Mouse (Mus musculus) hindbrain, embryonic 13.5 days (tissue): ENCODE results near the gene Spata20. TPM values are rescaled to one million over a fixed set of nuclear protein-coding genes. Genes with fewer than 3 reads are reported as not detected.

Source experiments
- ATAC-seq: fragments of 200-750 bp; cut with Nextera tagmentation; 2 replicates; pipeline ENCODE4 v1.8.0; 2017; ENCODE audit warnings: moderate TSS enrichment; ENCODE audit not compliant: low FRiP score
- H3K27ac ChIP-seq: fragments of 300-500 bp; sonication (generic); 2 replicates; pipeline ENCODE4 v1.5.1; 2015; ENCODE audit warnings: inconsistent platforms, mild to moderate bottlenecking, moderate library complexity
- H3K27me3 ChIP-seq: fragments of 300-500 bp; sonication (generic); 2 replicates; pipeline ENCODE4 v1.6.1; 2015; ENCODE audit warnings: mild to moderate bottlenecking, inconsistent platforms
- H3K36me3 ChIP-seq: fragments of 300-500 bp; sonication (generic); 2 replicates; pipeline ENCODE4 v1.6.1; 2015; ENCODE audit warnings: mild to moderate bottlenecking, inconsistent platforms
- H3K4me1 ChIP-seq: fragments of 300-500 bp; sonication (generic); replicated peaks from 2 replicates; pipeline ENCODE4 v1.6.1; 2015; ENCODE audit warnings: inconsistent platforms
- H3K4me2 ChIP-seq: fragments of 300-500 bp; sonication (generic); 2 replicates; pipeline ENCODE4 v1.6.1; 2015; ENCODE audit warnings: inconsistent platforms, mild to moderate bottlenecking, moderate library complexity
- H3K4me3 ChIP-seq: fragments of 300-500 bp; sonication (generic); 2 replicates; pipeline ENCODE4 v1.5.1; 2015; ENCODE audit warnings: mild to moderate bottlenecking, inconsistent platforms
- H3K9ac ChIP-seq: fragments of 300-500 bp; sonication (generic); 2 replicates; pipeline ENCODE4 v1.6.1; 2015; ENCODE audit warnings: mild to moderate bottlenecking, inconsistent platforms
- H3K9me3 ChIP-seq: fragments of 300-500 bp; sonication (generic); 2 replicates; pipeline ENCODE4 v1.6.1; 2016; ENCODE audit warnings: inconsistent platforms
- WGBS: fragments of 180-500 bp; shearing (Covaris S2); methylation state at CpG from one replicate; pipeline ENCODE4 v1.1.7; 2015; 5-methylcytosine and 5-hydroxymethylcytosine counted together
- polyA plus RNA-seq: library from polyadenylated mRNA; unstranded; fragments of >200 nt; fragmentation: Nextera tagmentation; extraction: Ambion mirVana; gene quantifications from 2 replicates; pipeline ENCODE4 v1.2.1, GENCODE M21; 2015

The Spata20 gene
- 0.17 and 0.56 TPM in 2 replicates for polyA plus RNA-seq

DNA sequence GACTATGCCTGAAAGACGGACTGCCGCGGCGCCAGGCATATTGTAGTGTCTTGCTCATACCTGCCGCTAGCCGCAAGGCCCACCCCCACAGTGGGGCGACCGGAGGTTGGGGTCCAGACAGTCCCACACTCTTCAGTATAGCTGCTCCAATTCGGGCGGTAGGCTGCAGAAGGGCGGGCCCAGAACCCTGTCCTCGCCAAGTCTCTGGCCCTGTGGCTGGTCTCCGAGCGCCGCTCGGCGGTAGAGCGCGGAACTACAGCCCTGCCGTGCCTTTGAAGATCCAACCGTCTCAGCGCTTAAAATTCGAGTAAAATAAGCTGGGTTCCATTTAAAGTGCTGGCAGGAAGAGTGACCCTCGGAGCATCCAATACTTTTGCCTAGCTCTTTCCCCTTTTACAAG, at the start of gene Spata20:
Gene Spata20, minus strand, starts transcription at position 179 of the 400 bp plus-strand sequence.
- Histone ChIP-seq H3K27ac (no peak within 1 kb of the TSS), H3K9me3 (no peaks in the 10 kb centered on the region), H3K36me3 (no peaks in the 10 kb centered on the region), H3K4me2 (peak within 1 kb of the TSS; percentile 41), H3K9ac (0 out of 2 replicates have a peak within 1 kb of the TSS, but pooled peaks have one; percentile 20), H3K4me1 (peaks cover 12% of the 10 kb centered on the region; the same call in 1 of the 2 replicates), H3K4me3 (0 out of 2 replicates have a peak within 1 kb of the TSS, but pooled peaks have one; percentile 18), H3K27me3 (peaks cover 54% of the 10 kb centered on the region)
- peak; percentile 59; the same call in 1 of the 2 replicates for ATAC-seq
- WGBS = 4% methylated on average over 24 of the region's 24 CpGs

DNA sequence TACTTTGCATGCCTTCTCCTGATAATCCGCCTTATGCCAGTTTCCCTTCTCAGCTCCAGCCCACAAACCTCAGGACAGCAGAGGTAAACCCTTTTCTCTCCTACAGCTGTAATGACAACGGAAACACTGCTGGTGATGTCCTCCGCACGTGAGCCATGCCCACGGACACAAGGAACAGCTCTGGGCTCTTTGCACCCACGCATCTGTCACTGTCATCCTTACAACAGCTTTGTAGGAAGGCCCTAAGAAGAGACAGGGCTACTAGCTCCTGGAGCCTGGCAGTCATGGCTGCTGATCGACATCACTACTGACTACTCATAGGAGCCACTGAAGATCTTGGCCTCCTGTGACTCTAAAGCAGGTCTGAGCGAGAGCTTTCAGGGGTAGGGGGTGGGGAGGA, 47.2 kb upstream of the Spata20 start:
- no peaks in the 10 kb centered on the region for H3K9me3 ChIP-seq
- no peaks in the 10 kb centered on the region for H3K36me3 ChIP-seq
- no peak overlapping the region for H3K27ac ChIP-seq
- no peak overlapping the region for H3K4me3 ChIP-seq
- no peak overlapping the region for H3K9ac ChIP-seq
- ATAC-seq = no peak
- no peaks in the 10 kb centered on the region for H3K27me3 ChIP-seq
- WGBS = 73% methylated on average over 8 of the region's 8 CpGs
- no peak overlapping the region for H3K4me2 ChIP-seq
- peaks cover 6% of the 10 kb centered on the region; the same call in 1 of the 2 replicates for H3K4me1 ChIP-seq

- Histone ChIP-seq H3K9ac (no peak overlapping the region), H3K4me3 (no peak overlapping the region), H3K9me3 (no peaks in the 10 kb centered on the region), H3K4me2 (no peak overlapping the region), H3K27me3 (no peaks in the 10 kb centered on the region), H3K27ac (no peak overlapping the region), H3K36me3 (no peaks in the 10 kb centered on the region), H3K4me1 (0 out of 2 replicates have a peak, but pooled peaks cover 9% of the 10 kb centered on the region)
- 57% methylated on average over 3 of the region's 3 CpGs for WGBS
- no peak for ATAC-seq
Measured at GRCm38 (mm10) chr11:94528879-94529278, 42.9 kb upstream of the Spata20 start.

GRCm38 (mm10) chr11:94526171-94526879, 40.3 kb upstream of the Spata20 start:
- H3K9me3 ChIP-seq = no peaks in the 10 kb centered on the region
- H3K9ac ChIP-seq = no peak overlapping the region
- peaks cover 13% of the 10 kb centered on the region; the same call in 1 of the 2 replicates for H3K4me1 ChIP-seq
- no peak for ATAC-seq
- WGBS = 37% methylated on average over 9 of the region's 9 CpGs
- H3K36me3 ChIP-seq = no peaks in the 10 kb centered on the region
- H3K4me3 ChIP-seq = no peak overlapping the region
- no peak overlapping the region for H3K4me2 ChIP-seq
- H3K27me3 ChIP-seq = no peaks in the 10 kb centered on the region
- no peak overlapping the region for H3K27ac ChIP-seq

DNA sequence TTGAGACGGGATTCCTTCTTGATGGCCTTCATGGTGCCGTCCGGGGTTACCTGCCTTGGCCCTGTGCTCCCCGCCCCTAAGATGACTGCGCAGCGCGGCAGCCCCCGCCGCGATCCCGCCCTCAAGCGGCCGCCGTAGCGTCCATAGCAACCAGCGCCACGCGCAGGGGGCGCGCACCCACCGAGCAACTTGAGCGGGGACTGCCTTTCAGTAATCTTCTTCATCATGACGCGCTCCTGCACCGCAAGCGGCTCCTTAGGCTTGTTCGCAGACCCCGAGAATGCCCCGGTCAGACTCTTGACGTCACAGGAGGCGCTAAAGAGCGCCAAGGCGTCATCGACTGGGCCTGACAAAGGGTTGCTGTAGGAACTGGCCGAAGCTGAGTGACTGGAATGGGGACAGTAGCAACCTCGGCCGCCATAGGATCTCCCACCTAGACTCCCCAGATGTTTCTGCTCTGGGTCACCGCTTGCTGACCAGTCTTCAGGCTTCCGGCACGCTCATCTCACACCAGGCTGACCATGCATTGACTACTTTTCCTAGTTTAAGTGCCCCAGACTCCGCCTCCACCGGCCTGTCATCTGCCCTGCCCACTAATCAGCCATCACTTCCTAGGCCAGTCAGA, 35.4 kb upstream of the Spata20 start, which contains the start of gene Mycbpap:
Gene Mycbpap, minus strand, starts transcription at position 524 of the 625 bp plus-strand sequence.
- under 1% methylated on average over 42 of the region's 42 CpGs for WGBS
- no peaks in the 10 kb centered on the region for H3K36me3 ChIP-seq
- ATAC-seq = peak; percentile 75
- H3K4me2 ChIP-seq = peak within 1 kb of the TSS; percentile 83
- peak within 1 kb of the TSS; percentile 76 for H3K9ac ChIP-seq
- H3K4me1 ChIP-seq = peaks cover 19% of the 10 kb centered on the region
- H3K27ac ChIP-seq = no peak within 1 kb of the TSS
- H3K9me3 ChIP-seq = no peaks in the 10 kb centered on the region
- peak within 1 kb of the TSS; percentile 48 for H3K4me3 ChIP-seq
- H3K27me3 ChIP-seq = no peaks in the 10 kb centered on the region

DNA sequence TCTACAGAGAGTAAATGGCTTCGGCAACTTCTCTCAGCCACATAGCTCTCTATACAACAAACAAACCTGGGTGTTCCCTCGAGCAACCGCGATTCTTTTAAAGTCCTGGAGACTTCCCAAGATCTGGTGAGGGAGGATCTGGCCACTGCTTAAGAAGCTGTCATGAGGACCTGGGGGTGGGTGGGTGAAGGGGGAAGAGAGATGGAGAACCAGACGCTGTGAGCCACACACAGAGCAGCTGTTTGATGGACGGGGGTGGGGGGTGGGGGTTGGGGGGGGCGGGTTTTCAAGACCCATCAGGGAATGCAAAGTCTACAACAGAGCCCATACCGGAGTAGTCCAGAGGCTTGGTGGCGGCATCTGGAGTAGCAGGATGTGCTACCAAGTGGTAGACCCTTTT, 27.5 kb upstream of the Spata20 start:
- Histone ChIP-seq H3K4me3 (no peak overlapping the region), H3K4me2 (no peak overlapping the region), H3K27me3 (no peaks in the 10 kb centered on the region), H3K9ac (no peak overlapping the region), H3K4me1 (no peaks in the 10 kb centered on the region), H3K9me3 (no peaks in the 10 kb centered on the region), H3K36me3 (0 out of 2 replicates have a peak, but pooled peaks cover 2% of the 10 kb centered on the region), H3K27ac (no peak overlapping the region)
- no peak for ATAC-seq
- 63% methylated on average over 9 of the region's 9 CpGs for WGBS

DNA sequence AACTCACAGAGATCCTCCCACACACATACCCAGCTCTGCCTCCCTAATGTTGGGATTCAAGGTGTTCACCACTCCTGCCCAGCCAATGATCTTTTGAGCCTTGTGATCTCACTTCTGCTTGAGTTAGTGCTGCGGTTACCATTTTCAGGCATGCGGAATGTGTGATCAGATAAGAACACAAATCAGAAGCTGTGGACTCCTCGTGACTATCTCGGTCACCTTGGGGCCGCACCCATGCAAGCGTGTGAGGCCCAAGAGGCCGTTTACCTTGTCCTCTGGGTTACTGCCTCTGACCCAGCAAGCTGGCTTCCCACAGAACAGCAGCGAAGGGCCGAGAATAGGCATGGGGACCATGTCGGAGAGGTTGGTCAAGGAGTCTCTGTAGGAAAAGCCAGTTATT, 23.0 kb upstream of the Spata20 start:
- Histone ChIP-seq H3K27me3 (no peaks in the 10 kb centered on the region), H3K9me3 (no peaks in the 10 kb centered on the region), H3K4me3 (no peak overlapping the region), H3K4me1 (no peaks in the 10 kb centered on the region), H3K36me3 (0 out of 2 replicates have a peak, but pooled peaks cover 2% of the 10 kb centered on the region), H3K27ac (no peak overlapping the region), H3K4me2 (no peak overlapping the region), H3K9ac (no peak overlapping the region)
- ATAC-seq = no peak
- WGBS = 92% methylated on average over 10 of the region's 10 CpGs

DNA sequence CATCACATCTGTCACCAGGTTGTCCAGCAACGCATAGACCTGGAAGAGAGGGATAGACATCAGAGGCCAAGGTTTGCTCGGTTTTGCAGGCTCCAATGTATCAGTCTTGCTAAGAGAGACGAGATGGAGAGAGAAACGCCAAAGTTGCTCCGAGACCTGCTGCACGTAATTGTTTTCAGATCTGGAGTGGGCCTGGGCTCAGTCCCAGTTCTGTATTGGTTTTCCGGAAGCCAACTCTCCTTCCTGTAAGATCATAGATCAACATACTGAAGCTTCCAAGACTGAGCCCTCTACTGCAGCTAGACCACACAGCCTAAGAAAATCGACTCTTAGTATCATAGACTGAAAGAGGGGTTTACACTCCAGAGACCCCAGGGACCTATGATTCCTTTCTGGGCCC, 15.5 kb upstream of the Spata20 start:
- no peak overlapping the region for H3K4me2 ChIP-seq
- no peak overlapping the region for H3K4me3 ChIP-seq
- H3K4me1 ChIP-seq = peaks cover 26% of the 10 kb centered on the region
- no peak overlapping the region for H3K27ac ChIP-seq
- WGBS = 93% methylated on average over 8 of the region's 8 CpGs
- no peaks in the 10 kb centered on the region for H3K9me3 ChIP-seq
- no peak for ATAC-seq
- no peak overlapping the region for H3K9ac ChIP-seq
- no peaks in the 10 kb centered on the region for H3K36me3 ChIP-seq
- peaks cover 51% of the 10 kb centered on the region for H3K27me3 ChIP-seq

DNA sequence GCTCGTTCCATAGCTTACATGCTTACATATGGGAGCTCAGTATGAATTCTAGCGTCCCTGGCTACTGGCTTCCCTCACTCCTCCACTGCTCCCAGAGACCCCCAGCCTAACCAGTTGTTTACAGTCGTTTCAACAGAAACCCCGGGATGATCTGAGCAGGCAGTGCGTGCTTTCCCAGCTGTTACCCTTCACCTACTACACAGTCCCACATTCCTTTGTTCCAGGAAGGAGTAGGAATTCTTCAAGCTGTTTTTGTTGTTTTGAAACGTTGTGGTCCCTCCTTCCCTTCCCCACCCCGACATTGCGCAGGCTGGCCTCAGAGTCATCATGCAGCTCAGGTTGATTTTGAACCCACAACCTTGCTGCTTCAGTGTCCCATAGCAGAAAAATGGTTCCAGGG, 14.4 kb upstream of the Spata20 start:
- 28% methylated on average over 8 of the region's 8 CpGs for WGBS
- Histone ChIP-seq H3K4me3 (no peak overlapping the region; the same call in 1 of the 2 replicates), H3K27me3 (peaks cover 52% of the 10 kb centered on the region), H3K36me3 (no peaks in the 10 kb centered on the region), H3K4me2 (peak overlapping the region; percentile 56; the same call in 1 of the 2 replicates), H3K9ac (no peak overlapping the region; the same call in 1 of the 2 replicates), H3K4me1 (peaks cover 26% of the 10 kb centered on the region), H3K9me3 (no peaks in the 10 kb centered on the region), H3K27ac (no peak overlapping the region)
- ATAC-seq = no peak

- Histone ChIP-seq H3K4me1 (peaks cover 26% of the 10 kb centered on the region), H3K27ac (0 out of 2 replicates have a peak within 1 kb of the TSS, but pooled peaks have one; percentile 48), H3K36me3 (no peaks in the 10 kb centered on the region), H3K27me3 (peaks cover 58% of the 10 kb centered on the region), H3K4me3 (peak within 1 kb of the TSS; percentile 28), H3K9me3 (no peaks in the 10 kb centered on the region), H3K9ac (peak within 1 kb of the TSS; percentile 64), H3K4me2 (peak within 1 kb of the TSS; percentile 56)
- WGBS = 1% methylated on average over 26 of the region's 26 CpGs
- ATAC-seq = no peak; the same call in 1 of the 2 replicates
Measured at GRCm38 (mm10) chr11:94499661-94500152, 13.7 kb upstream of the Spata20 start, which contains the start of gene Epn3. Epn3 (minus strand) TSS chr11:94499974.

GRCm38 (mm10) chr11:94499035-94499434, 13.1 kb upstream of the Spata20 start:
- Histone ChIP-seq H3K36me3 (no peaks in the 10 kb centered on the region), H3K4me3 (peak overlapping the region; percentile 28; the same call in 1 of the 2 replicates), H3K27ac (no peak overlapping the region), H3K27me3 (peaks cover 60% of the 10 kb centered on the region), H3K9ac (peak overlapping the region; percentile 64; the same call in 1 of the 2 replicates), H3K4me1 (peaks cover 26% of the 10 kb centered on the region), H3K4me2 (peak overlapping the region; percentile 56), H3K9me3 (no peaks in the 10 kb centered on the region)
- ATAC-seq = peak; percentile 43; the same call in 1 of the 2 replicates
- WGBS = 13% methylated on average over 2 of the region's 2 CpGs
